Mouse (Mus musculus) small intestine, adult 2 months (tissue): ENCODE results near the gene Megf11.

Experiments used
- CTCF ChIP-seq: fragments of 200-500 bp; IDR thresholded peaks from 2 replicates; pipeline ENCODE4 v1.5.1; 2012; ENCODE audit warnings: low read depth, mild to moderate bottlenecking, control low read depth, inconsistent platforms, low read length, moderate library complexity, mixed read lengths; ENCODE audit not compliant: insufficient replicate concordance, insufficient read length; ENCODE audit errors: extremely low read depth
- POLR2A ChIP-seq: fragments of 200-500 bp; IDR thresholded peaks from 2 replicates; pipeline ENCODE4 v1.6.1; 2012; ENCODE audit warnings: low read depth, mild to moderate bottlenecking, control low read depth, inconsistent platforms, low read length, moderate library complexity

GRCm38 (mm10) chr9:64466090-64466489 lies 80.7 kb downstream of the Megf11 start:
- TF ChIP-seq CTCF (no peak), POLR2A (no peak)
